Mouse (Mus musculus) cerebellum, postnatal 4 days (tissue): ENCODE data around the gene Acot2.
A peak's percentile ranks its signal among the peaks of the same experiment; 100 is the strongest.
"Not testable (repeated sequence)": the region's sequence is repeated elsewhere in the genome, so short reads cannot be mapped to it uniquely, and the experiment has no call there.

Experiments
- DNase-seq, 2 experiments: peaks; one replicate each; pipeline ENCODE4 v3.0.0; 2022; ENCODE audit warnings: low spot score in 2 of 2, mixed read lengths in 1 of 2

Gene Acot2

GRCm38 (mm10) chr12:83987583-83988441, at the start of gene Acot2:
Acot2 (plus strand) TSS chr12:83987861.
- peak; percentile 33 to 68 for DNase-seq

GRCm38 (mm10) chr12:83938592-83938991, 49.1 kb upstream of the Acot2 start:
- not testable (repeated sequence) for DNase-seq

- DNase-seq = no peak
Measured at GRCm38 (mm10) chr12:83939332-83939731, 48.3 kb upstream of the Acot2 start.

GRCm38 (mm10) chr12:83940031-83940430, 47.6 kb upstream of the Acot2 start:
- DNase-seq = no peak

DNA sequence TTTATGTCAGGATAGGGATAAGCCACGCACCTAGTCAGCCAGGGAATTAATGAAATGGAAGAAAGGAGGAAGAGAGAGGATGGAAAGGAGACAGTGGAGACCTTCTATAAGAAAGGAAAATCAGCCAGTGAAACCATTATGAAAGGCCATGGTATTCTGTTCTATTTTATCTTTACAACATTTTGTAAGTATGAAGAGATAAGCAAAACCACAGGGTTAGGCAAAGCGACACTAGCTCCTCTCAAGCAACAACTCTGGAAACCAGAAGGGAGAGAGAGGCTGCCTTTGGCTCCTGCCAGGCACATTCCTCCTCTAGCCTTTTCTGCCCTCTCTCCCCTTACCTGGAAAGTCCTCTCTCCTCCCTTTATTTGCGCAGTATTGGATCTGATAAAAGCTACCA, 45.7 kb upstream of the Acot2 start:
- DNase-seq = no peak

GRCm38 (mm10) chr12:83947260-83947811, 40.3 kb upstream of the Acot2 start:
- no peak for DNase-seq

- DNase-seq = no peak
Measured at GRCm38 (mm10) chr12:83949043-83949442, 38.6 kb upstream of the Acot2 start.

- DNase-seq = no peak
Measured at GRCm38 (mm10) chr12:83949776-83950492, 37.7 kb upstream of the Acot2 start.

- peak; percentile 48 to 76 for DNase-seq
Measured at GRCm38 (mm10) chr12:83950493-83950839, 37.2 kb upstream of the Acot2 start, which contains the start of gene Riox1. Riox1 (plus strand) TSS chr12:83950608.

- DNase-seq = peak; percentile 39 to 72
Measured at GRCm38 (mm10) chr12:83950840-83951701, 36.6 kb upstream of the Acot2 start.

GRCm38 (mm10) chr12:83951711-83952575, 35.7 kb upstream of the Acot2 start:
- DNase-seq = no peak

DNA sequence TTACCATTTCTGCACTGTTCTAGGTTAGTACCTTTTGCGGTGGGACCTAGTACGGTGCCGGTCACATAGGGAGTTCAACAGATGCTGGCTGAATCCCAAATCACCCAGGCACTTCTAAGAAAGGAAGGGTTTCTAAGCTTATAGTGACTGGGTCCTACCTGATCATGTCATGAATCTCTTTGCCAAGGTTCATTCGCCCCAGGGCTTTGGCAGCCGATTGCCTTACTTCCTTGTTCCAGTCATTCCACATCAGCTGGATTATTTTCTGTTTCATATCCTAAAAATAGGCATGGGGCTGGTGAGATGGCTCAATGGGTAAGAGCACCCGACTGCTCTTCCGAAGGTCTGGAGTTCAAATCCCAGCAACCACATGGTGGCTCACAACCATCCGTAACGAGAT, 29.4 kb upstream of the Acot2 start:
- DNase-seq = no peak

GRCm38 (mm10) chr12:83965235-83965634, 22.4 kb upstream of the Acot2 start:
- no peak for DNase-seq

DNA sequence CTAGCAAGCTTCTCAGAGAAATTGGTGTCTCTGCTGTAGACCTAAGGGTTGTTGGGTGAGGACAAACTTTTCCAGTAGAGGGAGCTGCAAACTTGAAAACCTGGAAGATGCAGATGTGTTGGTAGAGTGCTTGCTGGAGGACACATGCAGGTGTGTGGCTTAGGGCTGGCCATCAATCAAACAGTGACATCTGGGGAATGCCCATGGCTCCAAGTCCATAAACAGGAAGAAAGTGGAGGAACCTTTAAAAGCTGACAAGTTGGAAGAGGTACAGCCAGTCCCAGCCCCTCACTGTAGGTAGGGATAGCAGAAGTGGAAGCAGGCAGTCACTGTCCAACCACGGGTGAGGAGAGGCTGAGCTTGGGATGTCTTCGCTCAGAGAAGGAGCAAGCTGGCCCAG, 15.5 kb upstream of the Acot2 start:
- no peak for DNase-seq

- DNase-seq = no peak
Measured at GRCm38 (mm10) chr12:83978862-83979261, 8.8 kb upstream of the Acot2 start.

GRCm38 (mm10) chr12:83981615-83982014, 6.0 kb upstream of the Acot2 start:
- DNase-seq = no peak

DNA sequence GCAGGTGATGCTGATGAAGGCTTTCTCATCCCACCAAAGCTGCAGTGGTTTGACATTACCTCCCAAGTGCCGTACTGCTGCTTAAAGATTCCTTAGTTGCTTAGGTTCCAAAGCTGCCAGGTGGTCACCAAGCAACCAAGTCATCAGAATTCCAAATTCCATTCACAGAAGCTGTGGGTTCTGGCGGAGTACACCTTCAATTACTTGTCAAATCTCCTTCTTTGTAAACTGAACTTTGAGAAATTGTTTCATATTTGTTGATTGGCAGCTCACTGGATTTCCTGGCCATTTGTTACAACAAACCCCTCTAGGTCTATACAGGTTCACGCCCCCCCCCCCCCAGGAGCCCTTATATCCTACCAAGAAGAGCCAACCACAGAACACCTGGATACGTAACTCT, 2.9 kb upstream of the Acot2 start, which contains the start of gene Heatr4:
Gene Heatr4 (minus strand): TSS at position 101 of the 400 bp plus-strand sequence.
- no peak for DNase-seq

- DNase-seq = no peak
Measured at GRCm38 (mm10) chr12:83987242-83987582, 449 bp upstream of the Acot2 start.

DNA sequence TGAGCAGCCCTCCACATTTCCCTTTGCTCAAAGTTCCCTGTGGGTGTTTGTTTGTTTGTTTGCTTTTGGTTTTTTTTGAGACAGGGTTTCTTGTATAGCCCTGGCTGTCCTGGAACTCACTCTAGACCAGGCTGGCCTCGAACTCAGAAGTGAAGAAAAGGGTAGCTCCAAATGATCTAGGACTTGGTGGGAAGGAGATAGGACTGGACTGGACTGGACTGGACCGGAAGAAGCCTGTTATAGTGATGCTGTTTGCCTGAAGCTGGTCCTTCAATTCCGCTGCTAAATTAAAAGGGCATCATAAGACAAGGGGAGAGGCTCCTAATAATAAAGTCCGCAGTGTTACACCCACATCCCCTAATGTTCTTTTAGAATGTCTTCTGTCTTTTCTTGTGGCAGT, 822 bp downstream of the Acot2 start:
- no peak for DNase-seq

GRCm38 (mm10) chr12:83989378-83989777, 1.7 kb downstream of the Acot2 start:
- DNase-seq = no peak

DNA sequence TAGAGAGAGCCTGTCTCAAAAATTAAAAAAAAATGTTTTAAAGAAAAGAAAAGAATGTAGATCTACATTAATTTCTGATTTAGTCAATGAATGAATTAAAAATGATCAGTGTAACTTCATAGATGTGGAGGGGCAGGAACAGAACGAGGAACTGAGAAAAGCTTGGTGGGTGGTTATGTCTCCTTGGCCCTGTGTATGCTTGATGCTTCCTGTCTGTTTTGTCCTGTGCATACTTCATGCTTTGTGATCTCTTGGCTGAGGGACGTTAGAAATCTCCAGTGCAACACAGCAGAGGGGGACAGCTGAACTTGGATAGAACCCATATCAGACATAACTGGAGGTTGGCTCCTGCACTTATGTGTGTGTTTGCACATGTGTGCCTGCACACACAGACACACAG, 9.6 kb downstream of the Acot2 start:
- DNase-seq = no peak
